Mouse (Mus musculus) inflammation-experienced regulatory T-cells, adult 6 months (primary cell): ENCODE results near the gene Haghl. TPM values are rescaled to one million over a fixed set of nuclear protein-coding genes. Genes with fewer than 3 reads are reported as not detected.
A peak's percentile ranks its signal among the peaks of the same experiment; 100 is the strongest.

Experiments used
- ATAC-seq: one replicate; pipeline ENCODE4 v1.8.0; 2017
- polyA plus RNA-seq, 3 experiments: library from polyadenylated mRNA; unstranded; fragments of 100-300 nt; shearing (Covaris generic); gene quantifications; one replicate each; pipeline ENCODE4 v1.2.1; 2017

Haghl gene
- 10 to 100 TPM; 23.1 to 41.8 (median 31.1) TPM for polyA plus RNA-seq

GRCm38 (mm10) chr17:25785281-25785745 is at the start of gene Haghl:
TSS of gene Haghl (minus strand) at chr17:25785673.
- ATAC-seq = peak; percentile 88

- ATAC-seq = no peak
Observed at GRCm38 (mm10) chr17:25834595-25835222, 49.2 kb upstream of the Haghl start.

- no peak for ATAC-seq
Observed at GRCm38 (mm10) chr17:25833961-25834594, 48.6 kb upstream of the Haghl start.

GRCm38 (mm10) chr17:25833291-25833663 is 47.8 kb upstream of the Haghl start, which contains the start of gene Stub1:
TSS of gene Stub1 (minus strand) at chr17:25833404.
- no peak for ATAC-seq

DNA sequence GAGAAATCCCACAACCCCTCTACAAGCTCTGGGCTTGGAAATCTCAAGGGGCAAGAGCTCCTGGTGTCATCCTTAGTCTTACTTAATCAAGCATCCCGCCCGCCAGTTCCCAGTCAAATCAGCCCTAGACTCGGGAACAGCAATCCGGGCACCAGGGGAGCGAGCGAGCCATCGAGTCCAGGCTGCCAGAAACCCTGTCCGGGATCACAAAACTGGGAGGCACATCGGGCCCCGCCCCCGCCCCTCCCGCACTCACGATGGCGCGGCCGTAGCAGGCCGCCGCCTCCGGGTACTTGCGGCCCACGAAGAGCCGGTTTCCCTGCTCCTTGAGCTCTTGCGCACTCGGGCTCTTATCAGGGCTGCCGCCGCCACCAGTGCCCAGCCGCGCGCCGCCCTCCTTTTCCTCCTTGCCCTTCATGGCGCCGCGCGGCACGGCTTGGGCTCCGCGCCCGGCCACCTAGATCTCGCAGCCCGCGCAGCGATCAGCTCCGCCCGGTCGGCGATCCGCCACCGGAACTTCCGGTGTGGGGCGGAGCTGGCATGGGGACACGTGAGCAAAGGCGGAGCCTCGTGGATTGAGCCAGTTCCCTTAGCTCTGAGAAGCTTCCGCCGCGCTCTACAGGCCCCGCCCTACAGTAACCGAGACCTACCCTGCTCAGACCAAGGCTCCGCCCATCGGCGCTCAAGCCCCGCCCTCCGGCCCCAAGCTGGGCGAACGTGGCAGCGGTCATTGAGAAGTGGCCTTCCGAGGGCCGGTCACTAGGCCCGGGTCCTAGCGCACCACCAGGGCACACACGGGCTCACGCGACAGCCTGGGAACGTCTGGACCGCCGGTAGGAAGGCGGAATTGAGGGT is 47.2 kb upstream of the Haghl start:
- peak; percentile 95 for ATAC-seq

DNA sequence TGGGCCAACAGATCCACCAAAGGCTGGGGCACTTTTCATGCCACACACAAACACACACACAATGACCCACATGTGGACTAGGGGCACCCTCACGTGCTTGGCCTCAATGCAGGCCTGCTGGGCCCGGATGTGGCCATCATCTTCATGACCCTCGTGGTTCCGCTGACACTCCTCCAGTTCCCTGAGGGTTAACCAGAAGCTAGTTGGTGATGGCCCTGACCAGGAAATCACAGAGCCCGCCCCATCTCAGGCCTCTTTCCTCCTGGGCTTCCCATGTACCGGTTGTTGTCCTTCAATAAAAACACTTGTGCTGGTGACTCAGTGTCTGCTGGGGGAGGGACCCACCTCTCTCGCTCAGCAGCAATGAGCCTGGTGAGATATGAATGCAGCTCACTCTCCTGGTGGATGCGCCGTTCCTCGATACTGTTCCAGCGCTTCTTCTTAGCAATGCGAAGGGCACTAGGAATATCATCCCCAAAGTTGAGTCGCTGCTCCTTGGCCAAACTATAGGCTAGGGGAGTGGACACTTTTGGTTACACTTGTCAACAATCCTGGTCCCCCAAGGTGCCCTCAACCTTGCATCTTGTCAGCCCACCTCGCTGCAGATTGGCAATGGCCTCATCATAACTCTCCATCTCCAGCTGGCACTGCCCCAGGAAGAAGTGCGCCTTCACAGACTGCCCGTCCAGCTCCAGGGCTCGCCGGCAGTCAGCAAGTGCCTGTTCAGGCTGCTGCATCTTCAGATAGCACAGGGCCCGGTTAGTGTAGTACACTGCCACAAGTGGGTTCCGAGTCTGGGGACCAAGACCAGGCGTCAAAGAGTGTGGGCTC is 46.2 kb upstream of the Haghl start:
- ATAC-seq = no peak

DNA sequence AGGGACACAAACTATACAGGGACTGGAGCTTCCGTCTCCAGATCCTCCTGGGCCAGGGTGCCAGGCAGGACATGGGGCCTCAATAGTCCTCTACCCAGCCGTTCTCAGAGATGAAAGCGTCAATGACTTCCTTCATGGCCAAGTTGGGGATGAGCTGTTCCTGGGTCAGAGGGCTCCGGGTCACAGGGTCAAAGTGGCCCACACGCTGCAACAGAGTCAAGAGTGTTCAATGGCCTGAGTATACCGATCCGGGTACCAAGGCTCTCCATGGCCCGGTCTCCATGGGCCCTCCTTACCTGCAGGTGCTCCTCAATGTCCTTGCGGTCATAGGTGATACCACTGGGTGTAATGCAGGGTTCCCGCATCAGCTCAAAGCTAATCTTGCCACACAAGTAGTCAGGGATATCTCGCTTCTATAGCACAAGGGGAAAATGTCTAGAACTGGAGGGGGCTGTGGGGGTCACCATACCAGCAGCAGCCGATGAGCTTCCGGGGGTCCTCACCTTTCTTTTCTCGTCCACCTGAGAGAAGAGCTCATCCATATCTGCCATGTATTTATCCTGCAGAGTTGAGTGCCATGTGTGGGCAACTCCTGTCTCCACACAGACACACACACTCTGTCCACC is 45.4 kb upstream of the Haghl start:
- ATAC-seq = no peak

- ATAC-seq = no peak
Observed at GRCm38 (mm10) chr17:25830200-25830753, 44.8 kb upstream of the Haghl start.

GRCm38 (mm10) chr17:25829558-25830017 is 44.1 kb upstream of the Haghl start:
- no peak for ATAC-seq

DNA sequence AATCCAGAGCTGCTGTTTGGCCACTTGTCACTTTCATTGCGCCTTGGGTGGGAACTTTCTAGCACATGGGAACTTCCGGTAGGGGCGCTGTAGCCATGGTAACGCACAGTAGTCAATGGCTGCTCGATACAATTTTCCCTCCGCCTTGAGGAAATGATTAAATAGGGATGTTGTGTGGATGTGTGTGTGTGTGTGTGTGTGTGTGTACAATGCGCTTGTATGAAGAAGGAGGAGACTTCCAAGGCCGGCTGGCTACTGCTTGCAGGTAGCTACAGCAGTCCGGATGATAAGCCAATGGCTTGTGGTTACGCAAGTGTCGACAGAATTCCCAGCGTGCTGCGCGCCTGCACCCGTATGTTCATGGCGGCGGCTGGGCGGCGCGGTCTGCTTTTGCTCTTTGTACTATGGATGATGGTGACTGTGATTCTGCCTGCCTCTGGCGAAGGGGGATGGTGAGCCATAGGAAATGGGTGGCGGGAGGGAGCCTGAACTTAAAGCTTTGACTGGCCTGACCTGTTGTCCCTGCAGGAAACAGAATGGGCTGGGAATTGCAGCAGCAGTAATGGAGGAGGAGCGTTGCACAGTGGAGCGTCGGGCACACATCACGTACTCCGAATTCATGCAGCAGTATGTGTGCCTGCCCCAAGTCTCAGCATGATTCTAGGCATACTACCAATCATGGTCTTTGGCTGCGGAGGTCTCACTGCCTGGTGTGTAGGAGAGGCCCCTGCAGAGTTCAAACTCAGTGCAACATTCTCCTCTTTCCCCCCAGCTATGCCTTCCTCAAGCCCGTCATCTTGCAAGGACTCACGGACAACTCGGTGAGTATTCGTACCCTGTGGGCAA is 43.5 kb upstream of the Haghl start, which contains the start of gene Jmjd8:
TSS of gene Jmjd8 (plus strand) at position 156 of the 846 bp plus-strand sequence.
- peak; percentile 56 for ATAC-seq

- no peak for ATAC-seq
Observed at GRCm38 (mm10) chr17:25828223-25828594, 42.7 kb upstream of the Haghl start.

- no peak for ATAC-seq
Observed at GRCm38 (mm10) chr17:25827546-25828222, 42.2 kb upstream of the Haghl start.

- no peak for ATAC-seq
Observed at GRCm38 (mm10) chr17:25827011-25827410, 41.5 kb upstream of the Haghl start.

DNA sequence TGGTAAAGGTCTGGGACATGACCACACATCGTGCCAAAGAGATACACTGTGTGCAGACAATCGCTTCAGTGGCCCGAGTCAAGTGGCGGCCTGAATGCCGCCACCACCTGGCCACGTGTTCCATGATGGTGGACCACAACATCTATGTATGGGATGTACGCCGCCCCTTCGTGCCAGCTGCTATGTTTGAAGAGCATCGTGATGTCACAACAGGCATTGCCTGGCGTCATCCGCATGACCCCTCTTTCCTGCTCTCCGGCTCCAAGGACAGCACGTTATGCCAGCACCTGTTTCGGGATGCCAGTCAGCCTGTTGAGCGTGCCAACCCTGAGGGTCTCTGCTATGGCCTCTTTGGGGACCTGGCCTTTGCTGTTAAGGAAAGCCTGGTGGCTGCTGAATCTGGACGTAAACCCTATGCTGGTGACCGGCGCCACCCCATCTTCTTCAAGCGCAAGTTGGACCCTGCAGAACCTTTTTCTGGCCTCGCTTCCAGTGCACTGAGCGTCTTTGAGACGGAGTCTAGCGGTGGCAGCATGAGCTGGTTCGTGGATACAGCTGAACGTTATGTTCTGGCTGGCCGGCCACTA is 40.6 kb upstream of the Haghl start:
- ATAC-seq = no peak

DNA sequence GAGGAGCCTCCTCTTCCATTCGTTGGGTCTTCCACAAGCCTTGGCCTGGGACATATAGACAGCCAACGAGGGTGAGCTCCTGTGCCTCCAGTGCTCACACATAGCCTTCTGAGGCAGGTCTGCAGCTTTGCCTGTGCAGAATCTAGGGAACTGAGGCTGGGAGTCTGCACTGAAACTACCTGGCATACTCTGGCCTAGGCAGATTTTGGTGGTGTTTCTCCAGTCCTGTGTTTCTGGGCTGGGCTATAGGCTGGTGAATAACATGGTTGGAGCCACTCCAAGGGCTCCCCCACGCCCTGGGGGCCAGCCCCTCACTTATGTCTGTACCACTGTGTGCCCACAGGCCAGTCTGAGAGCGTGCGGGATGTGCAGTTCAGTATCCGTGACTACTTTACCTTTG is 39.8 kb upstream of the Haghl start:
- no peak for ATAC-seq

- no peak for ATAC-seq
Observed at GRCm38 (mm10) chr17:25824362-25825142, 39.1 kb upstream of the Haghl start.

DNA sequence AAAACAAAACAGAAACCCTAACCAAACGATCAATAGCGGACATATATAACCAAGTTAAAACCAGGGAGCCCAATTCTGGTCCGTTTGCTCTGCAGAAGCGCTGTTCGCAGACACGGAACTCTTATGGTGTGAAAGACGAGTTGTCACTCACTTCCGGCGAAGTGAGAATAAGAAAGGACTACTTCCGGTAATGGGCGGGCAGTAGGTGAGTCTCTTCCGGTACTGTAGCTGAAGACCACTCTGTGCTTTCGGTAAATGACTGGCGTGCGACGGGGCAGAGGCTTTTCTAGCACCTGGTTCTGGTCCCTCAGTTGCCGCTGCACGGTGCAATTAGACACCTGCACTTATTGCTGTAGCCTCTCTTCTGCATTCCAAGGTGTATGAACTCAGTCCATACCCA is 38.0 kb upstream of the Haghl start, which contains the start of gene Wdr24:
TSS of gene Wdr24 (plus strand) at position 176 of the 400 bp plus-strand sequence.
- ATAC-seq = peak; percentile 94
